Mouse (Mus musculus) thymus, adult 2 months (tissue): Measurements from ENCODE around the gene Impg2.

Experiments used
- CTCF ChIP-seq: fragments of 200-500 bp; IDR thresholded peaks from 2 replicates; pipeline ENCODE4 v1.5.1; 2012; ENCODE audit warnings: mild to moderate bottlenecking, control low read depth, low read length, moderate library complexity, borderline replicate concordance; ENCODE audit not compliant: control insufficient read depth, poor library complexity, insufficient read depth; ENCODE audit errors: extremely low read depth
- POLR2A ChIP-seq: fragments of 200-500 bp; IDR thresholded peaks from 2 replicates; pipeline ENCODE4 v1.6.1; 2012; ENCODE audit warnings: mild to moderate bottlenecking, low read length, control low read depth, moderate library complexity; ENCODE audit not compliant: control insufficient read depth, poor library complexity, insufficient read depth; ENCODE audit errors: extremely low read depth

GRCm38 (mm10) chr16:56229455-56229854 lies 25.3 kb downstream of the Impg2 start:
- TF ChIP-seq CTCF (no peak), POLR2A (no peak)
